Comparison of ENCODE assay signal across 22 mouse cellular contexts in the genomic region with DNA sequence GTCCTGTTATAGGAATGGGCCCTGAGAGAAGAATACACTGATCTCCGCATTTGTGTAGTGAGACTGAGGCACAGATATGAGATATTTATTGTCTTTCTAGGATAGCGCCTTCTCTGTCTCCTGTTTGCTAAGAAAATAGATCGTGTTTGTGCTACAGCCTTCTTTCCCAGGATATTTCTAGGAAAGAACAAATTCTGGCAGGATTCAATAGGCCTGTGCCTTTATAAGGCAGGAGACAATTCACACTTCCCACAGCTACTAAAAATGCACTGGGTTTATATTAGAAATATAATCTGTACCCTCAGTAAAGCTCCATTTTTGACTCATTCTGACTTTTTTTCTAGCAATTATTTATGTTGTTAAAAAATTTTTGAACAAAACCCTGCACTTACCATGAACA.
A peak's percentile ranks its signal among the peaks of the same experiment; 100 is the strongest.
DNase-seq lines count a peak whose midpoint lies in the region; ATAC-seq lines count a peak whose summit lies in the region.
"Had no signal": no experiment of that assay in that cellular context is flagged by ENCODE, and none has a peak within 500 bp of the region (broad histone marks: within the 10 kb centered on the region; RNA-seq: fewer than 3 reads in every experiment).

No protein-coding gene starts in this region.

- ATAC-seq in frontal cortex, adult (ENCODE audit: low TSS enrichment) = peak; percentile 98
- no peak for ATAC-seq in megakaryocyte-erythroid progenitor cell, adult 5-6 weeks (replicated peaks; ENCODE audit: low FRiP score, low TSS enrichment, poor library complexity, severe bottlenecking)
- ATAC-seq: activated CD4-positive, CD25-positive, alpha-beta regulatory T cell, adult 4 months; CD4-positive, CD25-positive, alpha-beta regulatory T cell, adult 4 months; forebrain, embryonic 13.5 days; forebrain, embryonic 15.5 days; forebrain, postnatal 0 days; Patski had no signal

- DNase-seq in frontal cortex, postnatal 36 days (ENCODE audit: low spot score in 2 of 2) = no peak
- DNase-seq in left cerebral cortex, adult 11 months (ENCODE audit: low spot score) = peak; percentile 13
- no peak for DNase-seq in left cerebral cortex, adult 8-10 months (ENCODE audit: low spot score in 2 of 2)
- DNase-seq in brain, adult 2 months (ENCODE audit: low read depth, low spot score) = peak; percentile 65
- DNase-seq: adrenal gland, adult 8-10 months; adrenal gland, postnatal 14 days; adrenal gland, postnatal 36 days; B cell, adult 2 months; cerebellum, adult 11 months; cerebellum, adult 18-20 months; cerebellum, adult 8-10 months; cerebellum, adult 9-11 months; cerebellum, postnatal 14 days; cerebellum, postnatal 36 days; forebrain, postnatal 0 days had no signal

Comparison
In these comparisons a context has a peak if more than half of its experiments do, and no peak if none do; other contexts are left out.
1. DNase-seq: peak in left cerebral cortex, adult 11 months (single experiment) and brain, adult 2 months (single experiment); none in frontal cortex, postnatal 36 days (0 of 2) and left cerebral cortex, adult 8-10 months (0 of 2).